Mouse (Mus musculus) liver, embryonic 14.5 days (tissue): ENCODE measurements around the gene Fah.

Source experiments
- CTCF ChIP-seq: IDR thresholded peaks from 2 replicates; pipeline ENCODE4 v1.5.1; 2016; ENCODE audit warnings: antibody characterized with exemption, low read depth, control low read depth
- EP300 ChIP-seq: IDR thresholded peaks from 2 replicates; pipeline ENCODE4 v1.6.1; 2016; ENCODE audit warnings: antibody characterized with exemption, low read depth

GRCm38 (mm10) chr7:84651987-84652321, 45.4 kb upstream of the Fah start:
- no peak for TF ChIP-seq EP300
- TF ChIP-seq CTCF = no peak
